Mouse (Mus musculus): ENCODE results near the gene Scyl2. TPM values are rescaled to one million over a fixed set of nuclear protein-coding genes. Genes with fewer than 3 reads are reported as not detected.
"Not testable (repeated sequence)": the region's sequence is repeated elsewhere in the genome, so short reads cannot be mapped to it uniquely, and the experiment has no call there.

Scyl2 gene
- 19.8 and 28.0 TPM in 2 replicates for total RNA-seq (2014; fragmentation: Nextera tagmentation)
- 23.7 and 27.2 TPM in 2 replicates for total RNA-seq (2017)

DNA sequence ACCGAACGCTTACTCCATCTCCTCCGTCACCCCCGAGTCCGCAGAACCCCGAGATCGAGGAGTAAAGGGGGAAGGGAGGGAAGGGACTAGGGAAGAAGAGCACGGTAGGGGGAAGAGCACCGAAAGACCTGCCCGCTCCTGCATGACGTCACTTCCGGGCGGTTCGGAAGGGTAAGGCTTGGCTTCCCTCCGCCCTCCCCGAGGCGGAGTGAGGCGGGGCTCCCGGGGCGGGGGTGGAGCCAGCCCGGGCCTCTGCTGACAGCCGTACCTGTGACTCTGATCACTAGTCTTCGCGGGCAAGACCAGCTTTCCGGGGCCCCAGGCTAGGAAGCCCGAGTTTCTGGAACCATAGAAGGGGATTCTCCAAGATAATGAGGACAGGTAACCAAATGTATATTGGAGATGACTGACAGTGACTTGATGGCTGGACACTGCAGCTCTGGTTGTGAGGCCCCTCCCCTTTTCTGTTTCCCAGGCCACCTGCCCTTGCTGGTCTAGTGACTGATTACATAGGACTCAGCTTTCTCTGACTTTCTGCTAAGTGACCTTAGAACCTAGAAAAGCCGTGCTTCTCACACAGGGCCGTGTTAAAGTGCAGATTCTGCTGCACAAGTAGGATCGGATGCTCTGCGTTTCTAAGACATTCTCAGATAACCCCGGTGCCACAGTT lies at the start of gene Scyl2:
Gene Scyl2, minus strand, starts transcription at position 147 of the 670 bp plus-strand sequence.
- ATAC-seq (replicated peaks; ENCODE audit: poor library complexity, severe bottlenecking): peak; percentile 94

DNA sequence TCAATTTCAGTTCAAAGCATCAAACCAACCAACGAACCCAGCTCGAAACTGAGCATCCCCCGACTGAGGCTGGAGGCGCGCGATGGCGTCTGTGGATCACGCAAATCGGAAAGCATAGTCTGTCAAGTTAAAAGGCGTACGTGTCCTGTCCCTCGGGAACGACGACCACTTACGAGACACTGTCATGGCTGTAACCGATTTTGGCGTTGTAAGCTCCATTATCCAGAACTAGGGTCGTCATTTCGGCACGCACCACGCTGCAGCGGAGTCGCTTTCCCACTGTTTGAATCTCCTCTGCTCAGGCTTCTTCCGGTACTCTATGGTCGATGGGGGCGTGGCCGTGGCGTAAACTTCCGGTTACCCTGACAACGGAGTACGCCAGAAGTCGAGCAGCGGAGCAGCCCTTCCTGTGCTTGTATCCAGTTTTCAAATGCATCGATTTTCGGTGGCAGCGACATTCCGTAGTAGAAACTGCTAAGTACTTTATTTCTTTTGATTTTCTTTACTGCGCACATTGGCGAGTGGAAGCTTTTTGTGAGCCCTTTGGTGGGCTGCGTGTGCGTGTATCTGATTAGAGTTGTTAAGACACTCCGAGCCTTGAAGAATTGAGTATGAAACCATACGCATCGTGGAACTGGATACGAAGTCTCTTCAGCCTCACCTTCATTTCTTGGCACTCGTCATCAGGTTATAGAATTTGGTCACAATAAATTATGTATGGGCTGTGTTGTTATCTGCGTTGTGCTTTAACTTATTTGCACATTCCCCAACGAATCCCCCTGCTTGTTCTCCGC lies 46.1 kb upstream of the Scyl2 start, which contains the start of gene Actr6:
Gene Actr6, minus strand, starts transcription at position 295 of the 794 bp plus-strand sequence.
- ATAC-seq (replicated peaks; ENCODE audit: poor library complexity, severe bottlenecking): peak; percentile 99

GRCm38 (mm10) chr10:89731341-89731740 lies 45.3 kb upstream of the Scyl2 start:
- peak; percentile 23 for ATAC-seq (replicated peaks; ENCODE audit: poor library complexity, severe bottlenecking)

- ATAC-seq (replicated peaks; ENCODE audit: poor library complexity, severe bottlenecking): no peak
Measured at GRCm38 (mm10) chr10:89730386-89730785, 44.3 kb upstream of the Scyl2 start.

DNA sequence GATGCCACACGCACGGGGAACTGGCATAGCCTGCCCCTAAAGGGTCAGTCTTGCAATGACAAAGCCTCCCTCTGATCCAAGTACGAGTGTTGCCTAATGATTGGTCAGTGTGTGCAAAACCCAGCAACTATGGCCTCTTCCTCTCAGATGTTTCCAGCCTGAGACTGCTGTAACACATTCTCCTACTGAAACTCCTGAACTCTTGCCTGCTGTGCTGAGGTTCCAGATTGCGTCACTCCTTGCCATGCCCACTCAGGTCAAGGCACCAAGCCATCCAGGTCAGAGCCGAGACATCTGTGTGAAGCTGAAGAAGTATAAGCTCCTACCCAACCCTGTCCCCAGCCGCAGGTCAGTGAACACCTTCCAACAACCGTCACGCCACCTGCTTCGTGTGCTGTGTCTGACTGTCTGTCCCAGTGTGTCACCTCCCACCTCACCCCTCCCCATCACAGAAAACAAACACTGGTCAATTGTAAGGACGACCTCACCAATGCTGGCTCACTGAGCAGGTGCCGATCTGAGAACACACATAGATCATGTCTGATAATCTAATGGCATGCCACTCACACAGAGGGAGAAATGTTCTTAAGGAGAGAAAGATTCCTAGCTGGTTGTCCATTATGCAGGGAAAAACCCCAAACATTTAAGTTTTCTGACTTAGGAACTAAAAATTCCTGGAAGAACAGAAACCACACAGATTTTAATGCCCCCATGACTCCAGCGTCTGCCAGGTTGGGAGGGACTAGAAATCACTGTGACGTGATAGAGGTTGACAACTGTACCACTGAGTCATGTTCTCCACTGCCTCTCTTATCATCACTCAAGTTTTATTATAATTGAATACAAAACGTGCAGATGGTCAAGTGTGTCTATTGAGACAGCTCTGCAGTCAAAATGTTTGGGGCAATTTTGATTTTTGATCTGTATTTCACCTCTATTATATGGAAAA lies 36.4 kb upstream of the Scyl2 start:
- peak; percentile 74 for ATAC-seq (replicated peaks; ENCODE audit: poor library complexity, severe bottlenecking)

DNA sequence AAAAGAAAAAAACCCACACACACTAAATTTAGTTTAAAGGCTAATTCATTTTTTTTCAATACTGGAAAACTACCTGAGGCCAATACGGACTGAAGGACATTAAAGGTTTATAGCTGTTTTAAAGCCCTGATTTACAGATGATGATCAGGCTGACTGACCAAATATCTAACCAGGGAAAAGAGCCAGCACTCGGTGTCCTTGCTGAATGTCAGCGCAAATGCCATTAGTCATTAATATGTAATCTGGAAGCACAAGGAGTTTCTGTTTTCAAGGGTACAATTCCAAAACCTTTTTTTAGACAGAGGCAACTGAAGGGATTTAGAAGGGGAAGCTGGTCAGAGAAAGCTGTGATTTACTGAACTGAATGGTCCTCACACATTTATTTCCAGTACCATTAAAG lies 34.7 kb upstream of the Scyl2 start:
- no peak for ATAC-seq (replicated peaks; ENCODE audit: poor library complexity, severe bottlenecking)

DNA sequence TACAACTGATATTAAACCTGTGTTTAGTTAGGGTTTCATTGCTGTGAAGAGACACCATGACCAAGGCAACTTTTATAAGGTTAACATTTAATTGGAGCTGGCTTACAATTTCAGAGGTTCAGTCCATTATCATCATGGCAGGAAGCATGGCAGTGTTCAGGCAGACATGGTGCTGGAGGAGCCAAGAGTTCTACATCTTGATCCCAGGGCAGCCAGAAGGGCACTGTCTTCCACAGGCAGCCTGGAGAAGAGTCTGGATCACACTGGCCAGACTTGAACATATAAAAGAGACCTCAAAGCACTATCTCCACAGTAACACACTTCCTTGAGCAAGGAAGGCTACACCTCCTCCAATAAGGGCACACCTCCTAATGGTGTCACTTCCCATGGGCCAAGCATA lies 34.2 kb upstream of the Scyl2 start:
- no peak for ATAC-seq (replicated peaks; ENCODE audit: poor library complexity, severe bottlenecking)

DNA sequence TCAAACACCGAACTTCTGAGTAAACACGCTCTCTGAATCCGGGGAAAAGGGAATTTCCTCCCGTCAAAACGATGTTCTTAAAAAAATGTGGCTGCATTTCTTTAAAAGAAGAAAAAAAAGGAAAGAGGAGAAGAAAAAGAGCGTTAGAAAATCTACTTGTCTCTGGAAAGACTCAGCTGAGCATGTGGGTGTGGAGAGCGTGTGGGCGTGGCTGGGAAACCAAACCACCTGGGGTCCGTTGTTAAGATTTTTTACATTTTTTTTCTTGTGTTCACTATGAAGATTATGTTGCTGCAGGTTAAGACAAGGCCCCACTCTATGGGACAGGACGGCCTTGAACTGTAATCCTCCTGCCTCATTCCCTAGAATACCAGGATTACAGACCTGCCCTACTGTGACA lies 28.8 kb upstream of the Scyl2 start:
- no peak for ATAC-seq (replicated peaks; ENCODE audit: poor library complexity, severe bottlenecking)

- ATAC-seq (replicated peaks; ENCODE audit: poor library complexity, severe bottlenecking): peak; percentile 90
Measured at GRCm38 (mm10) chr10:89708720-89709119, 22.6 kb upstream of the Scyl2 start.

GRCm38 (mm10) chr10:89707397-89707796 lies 21.3 kb upstream of the Scyl2 start:
- no peak for ATAC-seq (replicated peaks; ENCODE audit: poor library complexity, severe bottlenecking)

GRCm38 (mm10) chr10:89703042-89703441 lies 17.0 kb upstream of the Scyl2 start:
- peak; percentile 77 for ATAC-seq (replicated peaks; ENCODE audit: poor library complexity, severe bottlenecking)

- ATAC-seq (replicated peaks; ENCODE audit: poor library complexity, severe bottlenecking): no peak
Measured at GRCm38 (mm10) chr10:89697956-89698355, 11.9 kb upstream of the Scyl2 start.

DNA sequence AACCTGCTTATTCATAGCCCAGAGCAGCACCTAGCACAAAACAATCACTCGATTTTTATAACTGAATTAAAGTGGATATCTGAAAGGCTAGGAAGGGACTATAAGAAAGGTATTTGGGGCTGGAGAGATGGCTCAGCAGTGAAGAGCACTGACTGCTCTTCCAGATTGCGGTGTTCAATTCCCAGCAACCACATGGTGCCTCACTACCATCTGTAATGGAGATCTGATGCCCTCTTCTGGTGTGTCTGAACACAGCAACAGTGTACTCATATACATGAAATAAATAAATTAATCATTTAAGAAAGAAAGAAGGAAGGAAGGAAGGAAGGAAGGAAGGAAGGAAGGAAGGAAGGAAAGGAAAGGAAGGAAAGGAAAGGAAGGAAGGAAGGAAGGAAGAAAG lies 10.2 kb upstream of the Scyl2 start:
- ATAC-seq (replicated peaks; ENCODE audit: poor library complexity, severe bottlenecking): not testable (repeated sequence)

- ATAC-seq (replicated peaks; ENCODE audit: poor library complexity, severe bottlenecking): peak; percentile 83
Measured at GRCm38 (mm10) chr10:89695194-89695911, 9.3 kb upstream of the Scyl2 start.

DNA sequence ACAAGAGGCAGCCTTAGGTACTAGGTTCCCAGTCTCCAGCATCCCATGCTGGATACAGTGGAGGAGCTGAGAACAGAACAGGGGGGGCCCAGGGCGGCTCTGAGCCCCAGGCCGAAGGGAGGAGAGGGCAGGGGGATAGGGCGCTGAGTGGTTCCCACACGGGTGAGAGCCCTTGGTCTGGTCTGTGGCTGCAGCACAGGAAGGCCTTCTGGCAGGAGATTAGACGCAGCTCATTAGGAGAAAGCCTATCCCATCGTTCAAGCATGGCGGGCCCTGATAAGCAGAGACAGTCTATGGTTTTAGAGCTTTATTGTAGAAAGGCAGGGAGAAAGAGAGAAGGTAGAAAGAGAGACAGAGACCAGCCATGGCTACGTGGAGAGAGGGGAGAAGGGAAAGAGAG lies 3.9 kb upstream of the Scyl2 start:
- ATAC-seq (replicated peaks; ENCODE audit: poor library complexity, severe bottlenecking): no peak

DNA sequence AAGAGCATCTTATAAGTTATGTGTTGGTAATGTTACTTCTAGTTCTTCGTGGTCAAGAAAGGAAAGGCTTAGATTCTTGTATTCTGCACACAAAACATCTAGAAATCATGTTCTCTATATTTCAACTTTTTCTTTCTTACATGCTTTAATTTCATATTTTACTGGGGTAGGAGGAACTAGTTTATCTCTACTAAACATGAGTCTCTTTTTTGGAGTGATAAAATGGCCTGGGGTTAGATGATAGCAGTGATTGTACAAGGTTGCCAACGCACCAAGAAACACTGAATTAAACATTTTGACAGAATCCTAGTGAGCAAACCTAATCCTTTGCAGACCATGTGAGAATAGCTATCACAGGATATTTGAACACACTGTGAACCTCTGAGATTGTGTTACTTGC lies 1.4 kb upstream of the Scyl2 start:
- no peak for ATAC-seq (replicated peaks; ENCODE audit: poor library complexity, severe bottlenecking)

- ATAC-seq (replicated peaks; ENCODE audit: poor library complexity, severe bottlenecking): peak; percentile 18
Measured at GRCm38 (mm10) chr10:89685391-89686138, 520 bp downstream of the Scyl2 start.

GRCm38 (mm10) chr10:89682961-89683360 lies 3.1 kb downstream of the Scyl2 start:
- ATAC-seq (replicated peaks; ENCODE audit: poor library complexity, severe bottlenecking): no peak

GRCm38 (mm10) chr10:89682157-89682556 lies 3.9 kb downstream of the Scyl2 start:
- ATAC-seq (replicated peaks; ENCODE audit: poor library complexity, severe bottlenecking): no peak
